Mouse (Mus musculus): Measurements from ENCODE around the gene Crtc3. TPM values are rescaled to one million over a fixed set of nuclear protein-coding genes. Genes with fewer than 3 reads are reported as not detected.

Gene Crtc3
- total RNA-seq, 2 experiments from 2014 or later = 12.1 to 15.7 TPM

DNA sequence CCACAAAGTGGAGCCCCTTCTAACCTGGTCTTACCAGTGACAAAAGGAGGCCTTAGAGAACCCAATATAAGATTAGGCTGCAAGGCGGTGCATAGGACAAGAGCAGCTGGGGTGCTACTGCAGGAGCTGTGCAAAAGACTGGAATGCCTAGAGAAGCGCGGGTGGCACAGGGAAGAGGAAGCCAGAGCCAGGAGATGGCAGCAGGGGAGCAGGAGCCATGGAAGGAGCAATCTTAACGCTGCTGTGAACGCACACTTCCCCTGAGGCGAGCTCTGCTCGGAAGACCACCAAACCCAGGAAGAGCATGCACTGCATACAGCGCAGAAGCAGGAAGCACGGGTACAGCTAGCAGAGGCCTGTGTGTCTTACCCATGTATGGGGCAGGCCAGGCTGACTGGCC, 72.6 kb downstream of the Crtc3 start:
- DNase-seq (ENCODE audit: low spot score in 2 of 2) = no peak
- intact Hi-C loops (cut with DNase I) = loop anchor here (5.0 kb wide), 1 partner anchor 46 kb away; no protein-coding TSS in a partner anchor

GRCm38 (mm10) chr7:80614042-80614441, 74.6 kb downstream of the Crtc3 start:
- intact Hi-C loops (cut with DNase I) = no loop called here

GRCm38 (mm10) chr7:80612191-80612787, 76.4 kb downstream of the Crtc3 start:
- no peak for DNase-seq (ENCODE audit: low spot score in 2 of 2)
- intact Hi-C loops (cut with DNase I) = no loop called here

More at GRCm38 (mm10) chr7:80614042-80614441, 74.6 kb downstream of the Crtc3 start:
- no peak for DNase-seq (ENCODE audit: low spot score in 2 of 2)

DNA sequence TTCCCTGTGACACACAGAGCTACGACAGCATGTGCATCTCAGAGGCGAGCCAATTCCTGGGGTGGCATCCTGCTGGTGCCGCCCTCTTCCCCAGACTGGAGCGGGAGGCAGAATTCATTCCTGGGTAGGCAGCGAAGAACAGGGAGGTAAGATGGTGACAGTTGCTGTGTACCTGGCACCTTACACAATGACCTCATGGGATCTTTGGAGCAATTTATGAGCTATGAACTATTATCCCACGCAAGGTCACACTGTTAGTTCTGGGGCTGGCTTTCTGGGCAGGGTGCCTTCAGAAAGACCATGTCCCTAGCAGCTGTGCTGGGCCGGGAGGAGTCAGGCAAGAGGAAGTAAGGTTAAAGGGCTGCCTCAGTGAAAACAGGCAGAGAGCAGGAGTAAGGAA, 77.0 kb downstream of the Crtc3 start:
- intact Hi-C loops (cut with DNase I) = no loop called here
- no peak for DNase-seq (ENCODE audit: low spot score in 2 of 2)

- intact Hi-C loops (cut with DNase I) = no loop called here
- DNase-seq (ENCODE audit: low spot score in 2 of 2) = no peak
Measured at GRCm38 (mm10) chr7:80607503-80607902, 81.2 kb downstream of the Crtc3 start.

GRCm38 (mm10) chr7:80606435-80606834, 82.2 kb downstream of the Crtc3 start:
- DNase-seq (ENCODE audit: low spot score in 2 of 2) = no peak
- intact Hi-C loops (cut with DNase I) = no loop called here

GRCm38 (mm10) chr7:80605557-80605930, 83.1 kb downstream of the Crtc3 start:
- intact Hi-C loops (cut with DNase I) = no loop called here
- DNase-seq (ENCODE audit: low spot score in 2 of 2) = no peak

DNA sequence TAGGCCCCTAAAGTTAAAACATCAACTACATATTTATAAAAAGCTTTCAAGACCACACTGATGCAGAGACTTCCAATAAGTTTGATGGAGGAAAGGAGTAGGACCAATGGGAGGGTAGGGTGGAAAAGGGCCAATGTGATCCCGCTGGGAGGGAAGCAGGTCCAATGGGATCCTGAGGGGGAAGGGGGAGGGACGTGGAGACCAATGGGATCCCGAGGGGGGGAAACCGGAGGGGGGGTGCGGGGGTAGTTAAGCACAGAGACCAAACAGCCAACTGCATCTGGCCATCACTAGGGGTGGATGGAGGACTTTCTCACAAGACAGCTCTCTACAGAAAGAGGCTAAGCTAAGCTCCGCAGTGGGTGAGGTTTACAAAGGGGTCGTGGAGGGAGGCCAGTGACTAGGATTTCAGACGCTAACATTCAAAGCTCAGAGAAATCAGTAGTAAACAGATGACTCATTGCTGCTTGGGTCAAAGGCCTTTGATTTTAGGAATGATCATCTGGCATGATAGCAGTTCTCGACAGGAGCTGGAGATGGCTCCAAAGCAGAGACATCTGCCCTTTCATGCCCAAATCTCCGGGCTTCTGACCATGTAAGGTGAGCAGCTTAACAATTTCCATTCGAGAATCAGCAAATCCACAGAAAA, 83.6 kb downstream of the Crtc3 start:
- no peak for DNase-seq (ENCODE audit: low spot score in 2 of 2)
- intact Hi-C loops (cut with DNase I) = no loop called here

- peak; percentile 25 to 31 for DNase-seq (ENCODE audit: low spot score in 2 of 2)
- intact Hi-C loops (cut with DNase I) = no loop called here
Measured at GRCm38 (mm10) chr7:80602574-80602973, 86.1 kb downstream of the Crtc3 start.

DNA sequence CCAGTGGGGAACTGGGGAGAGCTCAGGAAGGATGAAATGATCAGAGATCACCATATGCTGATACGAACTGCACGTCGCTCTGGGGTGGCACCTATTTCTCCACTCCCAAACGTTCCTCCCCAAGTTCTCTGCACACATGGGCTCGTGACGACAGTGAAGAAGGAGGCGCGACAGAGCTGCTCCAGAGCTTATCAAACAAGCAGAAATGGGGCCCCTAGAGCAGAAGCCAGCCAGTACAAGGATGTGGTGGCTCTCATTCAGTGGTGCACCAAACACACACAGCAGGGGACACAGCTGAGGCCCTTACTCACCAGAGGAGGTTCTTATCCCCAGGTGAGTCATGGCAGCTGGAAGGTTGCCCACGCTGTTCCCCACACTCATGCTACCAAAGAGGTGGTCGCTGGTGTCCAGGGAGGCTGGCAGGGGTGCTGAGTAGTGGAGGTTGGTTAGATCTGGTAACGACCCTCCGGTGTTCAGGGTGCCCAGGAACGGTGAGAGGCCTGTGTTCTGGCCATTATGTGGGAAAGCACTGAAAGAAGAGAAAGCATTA, 90.2 kb downstream of the Crtc3 start:
- DNase-seq (ENCODE audit: low spot score in 2 of 2) = no peak
- intact Hi-C loops (cut with DNase I) = no loop called here

DNA sequence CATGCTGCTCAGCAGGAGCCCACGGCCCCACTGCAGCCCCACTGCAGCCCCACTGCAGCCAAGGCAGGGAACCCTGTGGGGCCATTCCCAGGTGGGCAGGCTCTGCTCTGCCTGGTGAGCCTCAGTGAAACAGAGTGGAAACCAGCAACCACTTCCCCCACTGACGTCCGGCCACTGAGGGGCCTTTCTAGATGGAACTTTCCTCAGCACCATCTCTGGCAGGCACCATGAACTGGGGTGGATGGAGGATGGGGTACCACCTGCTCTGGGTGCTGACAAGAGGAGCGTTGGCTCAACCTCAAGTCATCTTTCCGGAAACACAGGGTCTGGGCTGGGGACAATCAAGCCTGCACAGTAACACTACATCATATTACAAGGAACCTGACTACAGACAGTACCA, 90.8 kb downstream of the Crtc3 start:
- no peak for DNase-seq (ENCODE audit: low spot score in 2 of 2)
- intact Hi-C loops (cut with DNase I) = no loop called here

DNA sequence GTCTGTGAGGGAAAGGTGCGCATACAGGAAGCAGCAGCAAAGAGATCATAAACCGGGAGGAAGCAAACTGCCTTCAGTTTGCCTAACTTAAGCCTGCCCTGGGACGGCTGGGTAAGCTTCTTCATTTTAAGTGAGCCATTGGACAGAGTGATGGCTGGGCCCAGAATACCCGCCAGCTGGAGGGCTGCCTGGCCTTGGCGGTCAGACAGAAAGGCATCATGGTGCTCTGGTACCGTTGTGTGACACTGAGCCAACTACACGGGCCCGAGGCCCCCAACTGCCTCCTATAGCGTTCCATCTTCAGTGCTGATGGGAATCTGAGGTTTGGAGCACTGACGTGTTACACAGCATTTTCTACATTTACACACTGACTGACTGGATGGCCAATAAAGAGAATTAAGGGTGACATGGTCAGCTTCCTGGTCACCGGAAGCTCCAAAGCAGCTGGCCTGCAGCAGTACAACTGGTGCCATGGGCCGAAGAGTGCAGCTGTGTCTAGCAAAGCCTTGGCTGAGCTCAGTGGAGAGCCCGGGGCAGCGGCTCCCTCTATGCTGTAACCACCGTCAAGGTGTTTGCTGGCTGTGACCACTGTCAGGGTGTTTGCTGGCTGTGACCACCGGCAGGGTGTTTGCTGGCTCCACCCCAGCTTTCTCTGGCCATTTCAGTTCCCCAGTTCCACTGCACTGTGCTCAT, 99.5 kb downstream of the Crtc3 start:
- intact Hi-C loops (cut with DNase I) = no loop called here
- no peak for DNase-seq (ENCODE audit: low spot score in 2 of 2)

- intact Hi-C loops (cut with DNase I) = no loop called here
Measured at GRCm38 (mm10) chr7:80587684-80588083, 101.0 kb downstream of the Crtc3 start.

DNA sequence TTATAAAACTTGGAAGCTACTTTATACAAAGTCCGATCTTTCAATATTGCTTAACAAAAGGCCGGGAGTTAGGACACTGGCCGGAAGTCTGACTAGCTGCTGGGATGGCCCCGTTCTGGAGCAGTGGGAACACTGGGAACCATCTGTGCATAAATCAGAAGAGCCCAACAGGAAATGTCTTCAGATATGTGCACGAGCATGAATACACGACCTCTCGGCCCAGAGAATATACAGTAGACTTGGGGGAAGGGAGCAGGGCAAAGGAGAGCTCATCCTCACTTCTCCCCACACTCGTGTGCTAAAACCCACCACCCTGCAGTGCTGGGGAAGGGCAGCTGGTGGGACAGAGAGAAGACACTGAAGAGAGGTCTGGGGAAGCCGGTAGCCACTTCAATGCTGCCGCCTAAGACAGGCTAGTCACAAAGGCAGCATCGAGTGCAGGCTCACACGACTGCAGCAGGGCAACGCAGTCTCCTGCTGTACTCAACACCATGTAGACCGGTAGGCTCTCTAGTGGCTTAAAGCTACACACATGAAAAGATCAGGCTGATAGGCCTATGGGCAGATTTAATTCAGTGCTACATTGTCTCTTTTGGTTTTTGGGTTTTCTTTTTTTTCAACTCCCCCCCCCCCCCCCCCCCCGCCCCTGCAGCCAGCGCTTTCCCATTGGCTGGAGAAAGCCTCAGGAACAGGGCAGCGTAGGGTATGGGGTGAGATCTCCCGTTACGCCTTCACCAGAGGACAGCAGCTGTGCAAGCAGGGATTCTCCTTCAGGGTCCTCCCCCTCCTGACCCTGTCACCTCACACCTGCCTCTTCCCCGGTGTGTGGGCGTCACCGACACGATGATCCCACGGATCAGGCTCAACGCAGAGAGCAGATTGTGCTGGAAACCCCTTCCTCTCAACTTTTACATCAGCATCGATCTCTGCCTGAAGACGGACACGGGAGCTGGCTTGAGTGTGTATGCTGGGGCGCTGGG, 101.7 kb downstream of the Crtc3 start:
- no peak for DNase-seq (ENCODE audit: low spot score in 2 of 2)
- intact Hi-C loops (cut with DNase I) = no loop called here

More at GRCm38 (mm10) chr7:80587684-80588083, 101.0 kb downstream of the Crtc3 start:
- DNase-seq (ENCODE audit: low spot score in 2 of 2) = no peak

- intact Hi-C loops (cut with DNase I) = no loop called here
- DNase-seq (ENCODE audit: low spot score in 2 of 2) = no peak
Measured at GRCm38 (mm10) chr7:80586161-80586560, 102.5 kb downstream of the Crtc3 start.

- no peak for DNase-seq (ENCODE audit: low spot score in 2 of 2)
- intact Hi-C loops (cut with DNase I) = no loop called here
Measured at GRCm38 (mm10) chr7:80585380-80585779, 103.3 kb downstream of the Crtc3 start.

DNA sequence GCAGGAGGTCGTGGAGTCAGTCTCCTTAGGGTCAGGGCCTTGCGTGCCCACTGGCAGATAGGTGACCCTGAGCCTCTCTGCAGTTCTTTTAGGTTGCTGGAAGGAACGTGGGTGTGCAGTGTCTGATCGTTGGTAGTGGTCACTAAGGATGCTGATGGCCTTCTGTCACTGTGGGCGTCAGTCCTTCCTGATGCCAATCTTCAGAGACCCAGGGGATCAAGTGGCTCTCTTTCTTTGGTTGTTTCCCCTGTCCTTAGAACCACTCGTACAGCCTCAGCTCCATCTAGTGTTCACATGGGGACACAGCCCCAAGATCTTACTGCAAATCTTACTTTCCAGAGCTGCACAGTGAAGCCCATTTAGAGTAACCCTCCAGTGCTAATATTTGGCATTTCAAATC, 104.7 kb downstream of the Crtc3 start:
- DNase-seq (ENCODE audit: low spot score in 2 of 2) = peak; percentile 23 to 38
- intact Hi-C loops (cut with DNase I) = loop anchor here (1.0 kb wide), 1 partner anchor 198 kb away; no protein-coding TSS in a partner anchor

DNA sequence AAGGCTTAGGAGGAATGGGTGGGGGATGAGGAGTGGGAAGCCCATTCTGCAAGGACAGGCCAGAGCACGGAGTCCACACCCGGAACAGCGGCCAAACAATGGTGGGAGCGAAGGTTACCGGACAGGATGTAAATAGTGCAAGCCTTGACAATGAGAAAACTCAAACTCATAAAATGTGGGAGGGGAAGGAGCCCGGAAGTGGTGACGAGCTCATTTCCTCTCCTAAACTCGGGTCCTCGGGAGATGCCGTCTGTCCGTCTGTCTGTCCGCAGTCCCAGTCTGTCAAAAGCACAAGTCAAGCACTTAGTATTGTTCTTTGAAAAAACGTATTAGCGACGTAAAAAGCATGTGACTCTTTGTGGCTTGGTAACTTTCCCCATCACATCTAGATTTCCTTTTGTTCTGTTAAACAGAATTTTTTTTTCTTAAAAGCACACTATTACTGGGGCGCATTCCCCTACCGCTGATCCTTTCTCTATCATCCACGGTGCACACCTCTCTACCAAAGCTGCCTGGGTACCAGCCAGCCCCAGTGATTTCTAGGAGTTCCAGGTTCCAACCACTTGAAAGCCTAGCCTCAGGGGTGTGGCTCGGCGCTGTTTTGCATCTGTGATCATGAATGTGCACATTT, 105.7 kb downstream of the Crtc3 start:
- no peak for DNase-seq (ENCODE audit: low spot score in 2 of 2)
- intact Hi-C loops (cut with DNase I) = no loop called here

- DNase-seq (ENCODE audit: low spot score in 2 of 2) = peak in 1 of 2 experiments; percentile 25
- intact Hi-C loops (cut with DNase I) = loop anchor here (1.0 kb wide), 1 partner anchor 194 kb away; no protein-coding TSS in a partner anchor
Measured at GRCm38 (mm10) chr7:80580368-80580767, 108.3 kb downstream of the Crtc3 start.

Measured in left cerebral cortex, postnatal 36 days (tissue).